Mouse (Mus musculus): Measurements from ENCODE around the gene Setd1a.

The Setd1a gene

DNA sequence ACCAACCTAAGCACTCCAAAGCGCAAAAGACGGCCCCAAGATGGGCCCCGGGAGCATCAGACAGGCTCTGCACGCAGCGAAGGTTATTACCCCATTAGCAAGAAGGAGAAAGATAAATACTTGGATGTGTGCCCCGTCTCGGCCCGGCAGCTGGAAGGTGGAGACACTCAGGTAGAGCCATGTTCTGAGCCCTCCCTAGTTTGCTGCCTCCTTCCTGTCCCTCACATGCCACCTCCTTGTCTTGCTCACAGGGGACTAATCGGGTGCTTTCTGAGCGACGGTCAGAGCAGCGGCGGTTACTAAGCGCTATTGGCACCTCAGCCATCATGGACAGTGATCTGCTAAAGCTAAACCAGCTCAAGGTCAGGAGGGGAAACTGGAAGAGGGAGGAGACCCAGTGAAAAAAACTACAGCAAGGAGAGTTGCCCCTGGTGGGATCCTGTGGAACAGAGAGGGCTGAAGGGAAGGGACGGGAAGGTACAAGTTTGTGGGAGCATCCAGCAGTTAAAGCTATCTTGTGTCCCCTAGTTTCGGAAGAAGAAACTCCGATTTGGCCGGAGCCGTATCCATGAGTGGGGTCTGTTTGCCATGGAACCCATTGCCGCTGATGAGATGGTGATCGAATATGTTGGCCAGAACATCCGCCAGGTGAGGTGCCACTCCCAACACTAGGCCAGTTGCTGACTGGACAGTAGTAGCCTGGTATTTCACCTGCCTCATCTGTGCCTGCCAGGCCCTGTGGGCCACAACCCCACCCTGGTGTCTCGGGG, 20.8 kb downstream of the Setd1a start:
- in situ Hi-C loops (cut with MboI; ENCODE audit: unreplicated experiment in 2 of 2): loop anchor here (25.0 kb wide), 1 partner anchor 915 kb away; no protein-coding TSS in a partner anchor

DNA sequence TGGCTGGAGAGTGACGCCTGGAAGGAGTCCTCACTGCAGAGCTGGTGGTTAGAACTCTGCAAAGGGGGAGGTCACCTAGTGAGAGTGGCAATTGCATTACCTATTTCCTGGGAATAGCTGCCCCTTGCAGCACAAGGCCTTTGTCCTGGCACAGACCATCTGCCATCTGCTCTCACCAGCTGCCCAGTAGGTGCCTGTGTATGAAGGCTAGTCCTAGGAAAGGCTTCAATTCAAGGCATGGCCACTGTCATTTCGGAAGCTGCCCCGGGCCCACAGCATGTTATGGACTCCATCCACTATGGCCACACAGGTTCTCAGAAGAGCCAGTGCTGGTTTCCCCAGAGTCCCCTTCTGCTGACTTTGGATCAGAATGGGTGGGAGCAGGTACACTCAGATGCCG, 22.1 kb downstream of the Setd1a start:
- in situ Hi-C loops (cut with MboI; ENCODE audit: unreplicated experiment in 2 of 2): loop anchor here (25.0 kb wide), 1 partner anchor 914 kb away; no protein-coding TSS in a partner anchor

DNA sequence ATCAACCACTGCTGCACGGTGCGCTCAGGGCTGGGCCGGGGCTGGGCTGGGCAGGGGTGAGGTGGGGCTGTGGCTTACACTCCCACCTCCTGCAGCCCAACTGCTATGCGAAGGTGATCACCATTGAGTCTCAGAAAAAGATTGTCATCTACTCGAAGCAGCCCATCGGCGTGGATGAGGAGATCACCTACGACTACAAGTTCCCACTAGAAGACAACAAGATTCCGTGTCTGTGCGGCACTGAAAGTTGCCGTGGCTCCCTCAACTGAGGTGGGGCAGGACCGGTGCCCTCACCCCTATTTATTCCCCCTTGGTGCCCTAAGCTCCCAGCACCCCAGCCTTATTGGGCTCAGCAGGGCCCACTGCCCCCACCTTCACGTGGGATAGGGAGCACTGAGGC, 22.7 kb downstream of the Setd1a start:
- in situ Hi-C loops (cut with MboI; ENCODE audit: unreplicated experiment in 2 of 2): loop anchor here (25.0 kb wide), 1 partner anchor 913 kb away; no protein-coding TSS in a partner anchor

DNA sequence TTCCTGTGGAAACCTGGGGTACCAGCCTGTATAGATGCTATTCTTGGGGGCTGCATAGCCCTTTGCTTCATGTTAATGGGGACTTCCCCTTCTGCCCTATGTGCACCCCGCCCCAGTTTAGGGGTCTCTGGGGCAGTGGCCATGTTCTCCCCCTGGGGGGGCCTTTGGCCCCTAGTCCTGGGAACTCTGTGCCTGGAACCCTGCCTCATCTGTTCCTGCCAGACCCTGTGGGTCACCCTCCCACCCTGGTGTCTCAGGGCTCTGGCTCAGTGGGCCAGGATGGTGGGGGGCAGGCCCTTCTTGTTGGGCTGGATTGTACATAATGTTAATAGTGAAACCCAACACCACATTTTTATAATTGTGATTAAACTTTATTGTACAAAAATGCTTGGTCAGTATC, 23.3 kb downstream of the Setd1a start:
- in situ Hi-C loops (cut with MboI; ENCODE audit: unreplicated experiment in 2 of 2): loop anchor here (10.0 to 25.0 kb wide), 2 partner anchors 145 to 913 kb away; partner anchors contain the start of gene Prss36 (in 1 of the 2)

DNA sequence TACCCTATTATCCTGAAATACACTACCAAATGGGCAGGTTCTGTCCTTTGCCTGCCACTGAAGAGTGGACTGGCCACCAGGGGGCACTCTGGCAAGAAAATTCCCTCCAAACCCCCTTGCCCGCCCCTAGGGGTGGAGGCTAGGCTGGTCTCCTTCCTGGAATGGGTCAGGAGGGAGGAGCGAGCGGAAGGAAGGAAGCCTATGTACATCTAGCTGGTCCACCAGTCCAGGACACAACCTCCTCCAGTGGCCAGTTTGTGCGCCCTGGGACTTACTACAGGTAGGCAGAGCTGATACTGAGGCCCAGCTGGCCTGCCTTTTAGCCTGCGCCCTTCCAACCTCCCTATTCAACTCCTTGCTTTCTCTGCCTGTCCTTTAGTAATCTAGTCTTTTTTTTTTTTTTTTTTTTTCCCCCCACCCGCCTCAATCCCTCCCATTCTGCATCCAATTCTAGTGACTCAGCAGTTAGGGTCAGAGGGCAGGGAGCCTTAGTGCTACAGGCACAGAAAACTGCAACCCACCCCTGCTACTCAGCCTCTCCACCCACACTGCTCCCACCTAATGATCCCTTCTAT, 24.1 kb downstream of the Setd1a start, which contains the start of gene Hsd3b7:
Hsd3b7 (plus strand) TSS at position 170 of the 575 bp plus-strand sequence.
- in situ Hi-C loops (cut with MboI; ENCODE audit: unreplicated experiment in 2 of 2): loop anchor here in 1 of 2 experiments (10.0 kb wide), 1 partner anchor 144 kb away; the partner anchor contains the start of gene Prss36

DNA sequence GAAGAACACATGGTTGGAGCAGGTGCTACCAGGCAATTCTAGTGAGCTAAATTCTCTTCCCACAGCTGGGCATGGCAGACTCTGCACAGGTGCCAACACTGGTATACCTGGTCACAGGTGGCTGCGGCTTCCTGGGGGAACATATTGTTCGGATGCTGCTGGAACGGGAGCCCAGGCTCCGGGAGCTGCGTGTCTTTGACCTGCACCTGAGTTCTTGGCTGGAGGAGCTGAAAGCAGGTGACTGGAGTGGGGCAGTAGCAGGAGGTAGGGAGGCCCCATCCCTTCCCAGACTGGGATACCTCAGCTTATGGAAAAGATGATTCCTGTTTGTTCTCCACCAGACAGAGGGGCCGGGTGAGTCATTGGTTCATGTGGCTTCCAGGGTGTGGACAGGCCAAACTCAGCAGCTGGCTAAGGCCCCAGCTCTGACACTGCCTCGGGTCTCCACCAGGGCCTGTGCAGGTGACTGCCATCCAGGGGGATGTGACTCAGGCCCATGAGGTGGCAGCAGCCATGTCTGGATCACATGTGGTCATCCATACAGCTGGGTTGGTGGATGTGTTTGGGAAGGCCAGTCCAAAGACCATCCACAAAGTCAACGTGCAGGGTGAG, 24.6 kb downstream of the Setd1a start:
- in situ Hi-C loops (cut with MboI; ENCODE audit: unreplicated experiment in 2 of 2): loop anchor here in 1 of 2 experiments (10.0 kb wide), 1 partner anchor 144 kb away; the partner anchor contains the start of gene Prss36

DNA sequence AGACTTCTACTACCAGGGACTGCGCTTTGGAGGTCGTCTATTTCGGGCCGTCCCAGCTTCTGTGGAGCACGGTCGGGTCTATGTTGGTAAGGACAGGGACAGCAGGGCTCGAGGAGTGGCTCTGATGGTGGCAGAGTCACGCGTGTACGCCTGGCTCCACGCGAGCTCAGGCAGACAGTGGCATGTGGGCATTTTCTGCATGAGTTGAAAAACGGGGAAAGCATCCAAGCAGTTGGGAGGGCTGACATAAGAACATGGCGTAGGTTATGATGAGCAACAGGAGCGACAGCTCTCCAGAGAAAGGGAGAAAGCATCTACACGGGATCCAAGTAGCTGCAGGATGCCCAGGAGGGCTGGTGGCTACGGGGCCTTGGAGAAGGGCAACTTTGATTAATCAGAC, 25.8 kb downstream of the Setd1a start:
- in situ Hi-C loops (cut with MboI; ENCODE audit: unreplicated experiment in 2 of 2): loop anchor here in 1 of 2 experiments (10.0 kb wide), 1 partner anchor 142 kb away; the partner anchor contains the start of gene Prss36

DNA sequence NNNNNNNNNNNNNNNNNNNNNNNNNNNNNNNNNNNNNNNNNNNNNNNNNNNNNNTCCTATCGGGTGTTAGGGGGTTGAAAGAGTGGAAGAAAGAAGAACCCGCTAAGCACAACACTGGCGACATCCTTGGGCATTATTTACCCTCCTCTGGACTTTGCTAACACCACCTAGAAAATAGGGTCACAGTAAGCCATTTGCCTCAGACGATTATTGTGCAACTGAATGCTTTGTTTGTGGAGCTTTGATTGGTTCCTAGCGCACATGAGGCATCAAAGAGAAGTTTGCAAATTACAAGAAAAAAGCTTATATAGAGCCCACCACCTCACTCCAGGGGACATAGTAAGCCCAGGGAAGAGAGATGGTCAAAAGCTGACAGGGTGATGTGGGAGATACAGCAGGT, 32.4 kb downstream of the Setd1a start:
- in situ Hi-C loops (cut with MboI; ENCODE audit: unreplicated experiment in 2 of 2): loop anchor here in 1 of 2 experiments (10.0 kb wide), 1 partner anchor 136 kb away; the partner anchor contains the start of gene Prss36

DNA sequence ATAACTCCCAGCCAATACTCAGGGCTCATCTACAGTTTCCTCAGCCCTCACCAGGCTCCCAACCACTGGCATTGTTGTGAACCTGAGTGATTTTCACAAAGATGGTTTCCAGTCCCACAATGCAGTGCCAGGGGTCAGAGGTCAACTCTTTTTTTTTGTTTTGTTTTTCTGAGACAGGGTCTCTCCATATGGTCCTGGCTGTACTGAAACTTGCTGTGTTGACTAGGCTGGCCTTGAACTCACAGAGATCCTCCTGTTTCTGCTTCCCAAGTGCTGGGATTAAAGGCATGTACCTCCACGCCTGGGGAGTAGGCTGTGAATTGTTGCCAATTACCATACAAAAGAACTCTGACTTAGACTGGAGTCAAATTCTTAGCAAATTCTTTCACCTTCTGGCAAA, 33.4 kb downstream of the Setd1a start:
- in situ Hi-C loops (cut with MboI; ENCODE audit: unreplicated experiment in 2 of 2): loop anchor here in 1 of 2 experiments (10.0 kb wide), 1 partner anchor 135 kb away; the partner anchor contains the start of gene Prss36

DNA sequence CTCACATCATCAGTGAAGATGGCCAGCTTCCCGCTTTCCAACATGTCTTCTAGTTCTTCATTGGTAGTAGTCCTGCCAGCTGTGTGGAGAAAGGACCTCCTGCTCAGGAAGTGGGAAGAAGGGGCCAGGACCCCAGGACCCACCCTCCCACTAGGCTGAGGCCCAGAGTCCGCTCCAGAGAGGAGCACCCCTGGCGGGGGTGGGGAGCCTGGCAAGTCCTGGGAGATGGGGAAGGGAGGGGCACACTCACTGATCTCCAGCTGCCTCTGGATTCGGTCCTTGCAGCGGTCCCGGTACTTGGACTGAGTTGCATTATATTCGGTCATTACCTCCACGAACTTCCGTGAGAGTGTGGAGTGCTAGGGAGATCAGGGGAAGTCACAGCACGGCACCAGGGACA, 34.2 kb downstream of the Setd1a start:
- in situ Hi-C loops (cut with MboI; ENCODE audit: unreplicated experiment in 2 of 2): no loop called here

DNA sequence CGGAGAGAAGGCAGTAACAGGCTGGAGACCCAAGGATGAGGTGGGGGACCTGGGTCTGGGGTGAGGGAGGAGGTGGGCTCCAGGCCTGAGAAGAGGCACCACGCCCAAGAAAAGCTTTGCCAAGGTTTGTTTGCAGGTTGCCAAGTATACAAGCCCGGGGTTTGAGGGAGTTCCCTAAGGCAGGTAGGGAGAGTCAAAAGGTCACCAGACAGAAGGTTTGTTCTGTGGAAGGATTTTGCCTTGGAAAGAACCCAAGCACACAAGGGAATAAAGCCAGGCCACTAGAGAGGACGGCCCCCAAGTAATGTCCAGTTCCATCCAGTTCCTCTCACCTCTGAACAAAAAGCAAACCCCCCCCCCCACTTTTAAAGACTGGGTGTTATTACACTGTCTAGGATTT, 34.8 kb downstream of the Setd1a start:
- in situ Hi-C loops (cut with MboI; ENCODE audit: unreplicated experiment in 2 of 2): no loop called here

DNA sequence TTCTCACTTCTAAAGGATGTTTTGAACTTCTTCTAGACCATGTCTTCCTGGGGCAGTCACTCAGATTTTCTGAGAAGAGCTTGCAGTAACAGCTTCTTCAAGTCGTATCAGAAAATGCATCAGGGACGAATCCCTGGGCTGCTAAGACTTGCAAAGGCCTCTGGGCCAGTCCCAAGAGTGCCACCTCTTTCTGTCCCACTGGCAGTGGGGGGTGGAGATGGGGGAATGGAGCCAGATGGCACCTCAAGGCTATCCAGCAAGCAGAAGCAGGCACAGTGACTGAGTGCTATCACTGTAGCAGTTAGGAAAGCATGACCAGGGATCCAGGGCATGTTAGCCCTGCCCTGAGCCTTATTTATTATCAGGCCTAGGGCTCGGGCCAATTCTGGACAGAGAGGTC, 35.8 kb downstream of the Setd1a start:
- in situ Hi-C loops (cut with MboI; ENCODE audit: unreplicated experiment in 2 of 2): no loop called here

DNA sequence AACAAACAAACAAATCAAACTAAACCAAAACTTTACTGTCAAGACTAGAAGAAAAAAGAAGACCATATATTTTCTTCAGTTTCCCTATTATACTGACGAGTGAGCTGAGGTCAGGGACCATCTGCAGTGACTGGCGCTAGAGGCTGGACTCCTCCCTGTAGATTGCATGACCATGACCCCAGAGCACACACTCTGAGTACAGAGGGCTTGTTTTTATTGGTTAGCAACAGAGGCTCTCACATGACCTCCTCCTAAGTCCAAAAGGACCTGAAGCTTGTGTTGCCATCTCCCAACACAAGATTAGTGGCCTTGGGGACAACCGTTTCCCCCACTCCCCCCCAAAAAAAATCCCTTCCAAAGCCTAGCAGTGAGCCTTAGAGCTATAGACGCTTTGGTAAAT, 37.4 kb downstream of the Setd1a start:
- in situ Hi-C loops (cut with MboI; ENCODE audit: unreplicated experiment in 2 of 2): no loop called here

DNA sequence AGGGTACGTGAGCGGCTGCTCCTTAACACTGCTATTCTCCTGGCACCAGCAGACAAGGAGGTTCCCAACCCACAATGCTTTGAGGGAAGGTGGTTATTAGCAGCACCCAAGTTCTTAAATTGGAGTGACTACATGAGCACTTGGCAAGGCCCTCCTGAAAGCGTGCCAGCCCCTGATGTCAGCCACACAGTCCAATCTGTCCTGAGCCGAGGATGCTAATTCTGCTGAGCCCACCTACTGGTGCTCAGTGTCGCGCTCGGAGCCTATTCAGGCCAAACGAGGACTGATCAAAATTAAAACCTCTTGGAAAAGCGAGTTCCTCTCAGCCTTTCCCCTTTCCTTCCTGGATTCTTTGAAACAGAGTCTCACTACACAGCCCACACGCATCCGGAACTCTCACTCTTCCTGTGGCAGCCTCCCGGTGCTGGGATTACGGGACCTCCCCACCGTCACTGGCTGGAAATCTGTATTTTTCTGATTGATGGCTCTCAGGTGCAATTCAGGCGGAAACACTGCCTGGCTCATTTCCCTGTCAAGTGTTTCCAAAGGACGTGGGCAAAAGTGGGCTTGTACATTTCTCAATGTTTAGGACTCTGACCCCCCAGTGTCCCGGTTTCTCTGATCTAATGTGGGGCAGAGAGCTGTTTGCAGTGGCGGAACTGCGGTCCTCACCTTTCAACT, 37.9 kb downstream of the Setd1a start:
- in situ Hi-C loops (cut with MboI; ENCODE audit: unreplicated experiment in 2 of 2): no loop called here

DNA sequence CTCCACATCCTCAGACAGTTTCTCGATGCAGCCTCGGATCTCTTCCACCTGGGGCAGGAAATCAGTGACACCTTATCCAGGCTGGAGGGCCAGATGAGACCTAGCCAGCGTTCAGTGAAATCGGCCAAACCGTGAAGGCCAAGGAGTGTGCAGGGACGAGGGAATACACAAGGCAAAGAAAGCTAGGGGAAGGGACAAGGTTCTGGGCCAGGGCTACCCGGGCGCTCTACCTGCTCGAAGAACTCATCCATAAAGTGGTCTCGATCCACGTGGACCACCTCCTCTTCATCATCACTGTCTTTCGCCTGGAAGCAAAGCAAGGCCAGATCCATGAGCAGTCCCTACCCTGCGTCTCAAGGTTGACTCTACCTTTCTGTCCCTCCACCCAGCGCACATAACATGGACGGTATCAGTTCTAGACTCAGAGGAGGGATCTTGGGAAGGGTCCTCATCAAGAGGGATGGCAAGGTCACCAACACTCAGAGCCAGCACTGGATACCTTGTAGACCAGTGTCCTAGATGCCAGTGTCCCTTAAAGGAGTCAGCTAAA, 38.7 kb downstream of the Setd1a start:
- in situ Hi-C loops (cut with MboI; ENCODE audit: unreplicated experiment in 2 of 2): no loop called here

DNA sequence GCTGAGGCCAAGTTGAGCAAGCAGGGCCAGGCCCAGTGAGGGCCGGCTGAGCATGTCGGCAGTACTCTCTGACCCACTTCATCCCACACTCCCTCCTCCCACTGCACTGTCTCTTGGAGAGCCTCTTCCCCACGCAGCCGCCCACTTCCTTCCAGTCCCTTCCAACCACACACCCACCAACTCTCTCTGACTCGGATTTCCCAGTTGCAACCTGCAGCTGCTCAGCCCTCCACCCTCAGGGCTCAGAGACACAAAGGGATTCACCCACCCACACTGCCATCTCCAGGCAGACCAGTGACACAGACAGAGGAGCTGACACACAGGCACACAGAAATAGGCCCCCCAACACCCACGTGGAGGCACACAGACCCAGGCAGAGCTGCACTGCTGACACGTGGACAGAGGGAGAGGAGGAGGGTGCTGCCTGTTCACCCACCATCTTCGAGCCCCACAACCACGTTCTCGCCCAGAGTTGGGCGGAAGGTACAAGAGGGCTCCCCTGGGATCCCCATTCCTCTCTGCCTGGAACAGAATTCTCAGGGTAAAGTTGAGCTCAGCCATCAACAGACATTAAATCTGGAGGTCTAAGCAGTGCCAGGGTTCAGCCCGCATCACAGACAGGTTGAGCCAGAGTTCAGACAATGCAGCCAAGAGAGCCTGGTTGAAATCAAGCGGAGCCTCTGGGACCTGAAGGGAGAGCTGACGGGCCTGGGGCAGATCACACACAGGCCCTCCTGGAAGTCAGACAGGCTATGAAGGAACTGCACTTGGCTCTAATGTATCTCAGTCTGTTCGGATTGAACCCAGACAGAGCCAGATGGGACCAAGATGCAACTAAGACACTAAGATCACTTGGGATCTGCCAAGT, 39.7 kb downstream of the Setd1a start:
- in situ Hi-C loops (cut with MboI; ENCODE audit: unreplicated experiment in 2 of 2): no loop called here

DNA sequence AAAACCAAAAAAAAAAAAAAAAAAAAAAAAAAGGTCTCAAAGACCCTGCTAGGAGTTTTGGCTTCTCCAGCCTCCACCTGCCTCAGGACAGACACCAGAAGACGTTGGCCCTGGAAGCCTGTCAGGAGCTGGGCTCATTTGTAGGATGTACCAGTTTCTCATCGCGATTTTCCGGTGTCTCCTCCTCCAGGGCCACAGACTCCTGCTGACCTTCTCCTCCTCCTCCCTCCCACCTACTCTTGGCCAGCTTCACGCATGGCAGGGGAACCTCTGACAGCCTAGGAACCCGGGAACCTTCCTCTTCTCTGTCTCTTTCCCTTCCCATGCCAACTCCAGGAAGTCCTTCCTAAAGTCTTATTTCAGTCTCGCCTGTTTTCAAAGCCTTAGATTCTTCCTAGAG, 40.6 kb downstream of the Setd1a start:
- in situ Hi-C loops (cut with MboI; ENCODE audit: unreplicated experiment in 2 of 2): no loop called here

DNA sequence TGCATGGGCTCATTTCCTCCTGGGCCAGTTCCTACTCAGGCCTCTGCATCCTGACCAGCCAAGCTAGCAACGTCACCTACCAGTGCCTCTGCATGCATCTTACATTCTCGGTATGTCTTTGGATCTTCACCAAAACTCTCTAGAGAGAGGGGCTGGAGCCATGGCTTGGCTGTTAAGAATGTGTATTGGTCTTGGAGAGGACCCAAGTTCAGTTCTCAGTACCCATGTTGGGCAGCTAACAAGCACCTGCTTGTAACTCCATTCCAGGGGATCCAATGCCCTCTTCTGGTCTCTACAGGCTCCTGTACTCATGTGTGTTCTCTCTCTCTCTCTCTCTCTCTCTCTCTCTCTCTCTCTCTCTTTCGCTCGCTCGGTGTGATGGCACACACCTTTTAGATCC, 41.3 kb downstream of the Setd1a start:
- in situ Hi-C loops (cut with MboI; ENCODE audit: unreplicated experiment in 2 of 2): no loop called here

DNA sequence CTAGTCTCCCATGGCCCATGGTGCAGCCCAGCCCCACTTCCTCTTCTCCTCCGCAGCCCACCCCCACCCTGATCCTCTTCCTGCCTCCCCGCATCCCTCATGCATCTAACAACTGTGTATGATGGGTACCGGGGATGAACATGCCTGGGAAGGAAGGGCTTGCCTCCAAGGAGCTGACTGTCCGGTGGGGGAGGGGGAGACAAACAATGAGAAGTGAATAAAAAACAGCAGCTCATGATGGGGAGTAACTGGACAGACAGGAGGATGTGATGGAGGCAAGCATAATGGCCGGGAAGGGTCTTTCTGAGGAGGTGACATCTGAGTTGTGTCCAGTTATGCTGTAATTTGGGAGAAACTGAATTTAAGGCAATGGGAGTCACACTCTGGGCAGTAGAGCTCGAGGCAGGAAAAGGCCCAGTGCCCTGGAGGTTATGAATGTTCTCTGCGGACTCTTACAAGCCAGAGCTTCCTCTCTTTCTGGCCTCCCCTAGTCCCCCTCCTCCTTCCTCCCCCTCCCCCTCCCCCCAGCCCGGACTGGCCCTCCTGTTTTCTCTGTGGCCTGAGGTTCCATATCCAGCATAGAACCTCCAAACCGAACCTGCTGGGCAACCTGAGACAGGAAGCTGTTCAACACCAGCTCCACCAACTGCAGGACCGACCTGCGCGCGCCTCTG, 44.5 kb downstream of the Setd1a start:
- in situ Hi-C loops (cut with MboI; ENCODE audit: unreplicated experiment in 2 of 2): no loop called here

All from v-Abl transformed pro-B cells (cell line).